Mouse (Mus musculus) urinary bladder, postnatal 36 days (tissue): ENCODE data around the gene Cant1.
"Not testable (repeated sequence)": the region's sequence is repeated elsewhere in the genome, so short reads cannot be mapped to it uniquely, and the experiment has no call there.

Experiments
- DNase-seq, 2 experiments: peaks; one replicate each; pipeline ENCODE4 v3.0.0; 2022; ENCODE audit warnings: low spot score in 2 of 2, mixed read lengths in 1 of 2

Gene Cant1

GRCm38 (mm10) chr11:118408051-118408740 lies 10.7 kb downstream of the Cant1 start:
- no peak for DNase-seq

GRCm38 (mm10) chr11:118407318-118407910 lies 11.5 kb downstream of the Cant1 start:
- DNase-seq = peak in 1 of 2 experiments; percentile 51

GRCm38 (mm10) chr11:118406521-118406920 lies 12.4 kb downstream of the Cant1 start:
- DNase-seq = peak in 1 of 2 experiments; percentile 1

DNA sequence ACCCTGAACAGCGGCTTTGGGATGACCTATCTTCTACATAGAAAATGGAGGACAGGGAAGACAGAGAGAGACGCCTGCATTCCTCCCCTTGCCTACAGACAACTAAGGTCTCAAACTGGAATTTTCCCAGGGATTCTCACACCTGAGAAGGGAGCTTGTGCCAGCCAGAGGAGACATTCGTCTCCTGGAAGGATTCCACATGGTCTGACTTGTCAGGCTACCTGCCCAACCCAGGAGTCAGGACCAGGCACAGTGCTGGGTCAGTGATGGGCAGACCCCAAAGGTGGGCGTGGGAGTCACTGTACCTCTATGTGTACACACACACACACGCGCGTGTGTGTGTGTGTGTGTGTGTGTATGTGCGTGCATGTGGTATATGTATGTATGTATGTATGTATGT lies 13.6 kb downstream of the Cant1 start:
- DNase-seq = no peak

GRCm38 (mm10) chr11:118403951-118404899 lies 14.7 kb downstream of the Cant1 start:
- DNase-seq = peak in 1 of 2 experiments; percentile 35

GRCm38 (mm10) chr11:118403183-118403582 lies 15.7 kb downstream of the Cant1 start:
- peak in 1 of 2 experiments; percentile 0 for DNase-seq

GRCm38 (mm10) chr11:118401760-118402280 lies 17.1 kb downstream of the Cant1 start, which contains the start of gene Lgals3bp:
Gene Lgals3bp (minus strand): TSS chr11:118402092.
- peak; percentile 57 to 78 for DNase-seq

GRCm38 (mm10) chr11:118401195-118401594 lies 17.7 kb downstream of the Cant1 start:
- peak in 1 of 2 experiments; percentile 1 for DNase-seq

DNA sequence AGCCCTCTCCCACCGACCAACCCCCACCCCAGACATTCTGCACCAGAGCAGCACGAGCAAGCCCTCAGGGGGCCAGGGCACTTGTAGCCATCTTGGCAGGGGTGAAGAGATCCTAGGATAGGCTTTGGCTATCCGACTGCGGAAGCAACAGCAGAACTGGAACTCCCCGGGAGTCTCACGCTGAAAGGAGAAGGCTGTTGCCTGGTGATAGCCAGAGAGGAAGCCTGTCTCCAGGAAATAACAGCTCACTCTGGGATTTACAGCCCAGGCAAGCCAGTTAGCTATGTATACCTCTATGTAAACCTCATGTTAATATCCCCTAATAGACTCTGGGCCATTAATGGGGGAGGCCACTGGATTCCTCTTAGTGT lies 18.3 kb downstream of the Cant1 start:
- peak in 1 of 2 experiments; percentile 19 for DNase-seq

- DNase-seq = peak in 1 of 2 experiments; percentile 0
Observed at GRCm38 (mm10) chr11:118399891-118400565, 18.9 kb downstream of the Cant1 start.

DNA sequence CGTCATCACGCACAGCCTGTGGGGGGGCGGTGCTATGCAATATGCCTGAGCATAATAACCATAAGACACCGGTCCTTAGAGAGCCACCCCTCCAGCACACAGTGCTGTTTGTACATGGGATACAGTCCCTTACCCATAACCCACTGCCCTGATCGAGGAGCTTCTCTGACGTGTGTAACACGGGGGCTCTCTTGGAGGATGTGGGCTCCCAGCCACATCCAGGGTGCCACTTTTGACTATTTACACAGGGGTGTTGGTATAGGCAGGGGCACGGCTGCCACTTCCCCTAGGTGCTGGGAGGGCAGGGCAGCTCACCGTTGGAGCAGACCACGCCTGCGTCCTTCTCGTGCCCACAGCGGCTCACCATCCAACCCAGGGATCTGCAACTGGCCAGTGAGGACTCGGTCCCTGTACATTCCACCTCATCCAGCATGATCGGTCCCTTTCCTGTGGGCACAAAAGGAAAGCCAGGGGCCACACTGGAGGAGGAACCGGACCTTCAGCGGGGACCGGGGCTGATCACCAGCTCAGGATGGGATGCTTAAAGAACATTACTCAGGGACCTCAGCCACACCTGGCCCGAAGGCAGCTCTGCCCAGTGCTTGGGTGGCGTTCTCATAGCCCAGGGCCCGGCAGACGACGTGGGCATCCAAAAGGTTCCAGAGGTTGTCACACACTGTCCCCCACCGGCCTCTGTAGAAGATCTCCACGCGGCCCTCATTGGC lies 20.9 kb downstream of the Cant1 start:
- DNase-seq = peak in 1 of 2 experiments; percentile 1

- DNase-seq = peak in 1 of 2 experiments; percentile 0
Observed at GRCm38 (mm10) chr11:118394538-118394937, 24.3 kb downstream of the Cant1 start.

DNA sequence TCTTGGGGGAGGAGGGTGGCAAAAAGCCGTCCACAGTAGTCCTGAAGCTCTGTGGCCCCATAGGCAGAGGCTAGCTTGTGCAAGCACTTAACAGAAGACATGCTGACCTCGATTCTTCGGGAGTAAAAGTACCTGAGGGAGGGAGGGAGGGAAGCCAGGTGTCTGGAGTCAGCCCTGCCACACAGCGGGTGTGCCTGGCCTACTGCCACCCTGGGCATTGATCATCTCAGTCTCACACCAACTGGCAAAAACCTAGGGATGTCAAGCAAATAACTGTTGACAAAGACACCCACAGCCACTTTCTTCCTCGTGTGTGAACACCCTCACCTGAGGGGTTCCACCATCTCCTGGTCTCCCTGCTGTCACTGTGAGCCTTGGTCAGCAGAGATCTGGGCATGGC lies 24.9 kb downstream of the Cant1 start:
- no peak for DNase-seq

GRCm38 (mm10) chr11:118387816-118388215 lies 31.1 kb downstream of the Cant1 start:
- DNase-seq = not testable (repeated sequence)

DNA sequence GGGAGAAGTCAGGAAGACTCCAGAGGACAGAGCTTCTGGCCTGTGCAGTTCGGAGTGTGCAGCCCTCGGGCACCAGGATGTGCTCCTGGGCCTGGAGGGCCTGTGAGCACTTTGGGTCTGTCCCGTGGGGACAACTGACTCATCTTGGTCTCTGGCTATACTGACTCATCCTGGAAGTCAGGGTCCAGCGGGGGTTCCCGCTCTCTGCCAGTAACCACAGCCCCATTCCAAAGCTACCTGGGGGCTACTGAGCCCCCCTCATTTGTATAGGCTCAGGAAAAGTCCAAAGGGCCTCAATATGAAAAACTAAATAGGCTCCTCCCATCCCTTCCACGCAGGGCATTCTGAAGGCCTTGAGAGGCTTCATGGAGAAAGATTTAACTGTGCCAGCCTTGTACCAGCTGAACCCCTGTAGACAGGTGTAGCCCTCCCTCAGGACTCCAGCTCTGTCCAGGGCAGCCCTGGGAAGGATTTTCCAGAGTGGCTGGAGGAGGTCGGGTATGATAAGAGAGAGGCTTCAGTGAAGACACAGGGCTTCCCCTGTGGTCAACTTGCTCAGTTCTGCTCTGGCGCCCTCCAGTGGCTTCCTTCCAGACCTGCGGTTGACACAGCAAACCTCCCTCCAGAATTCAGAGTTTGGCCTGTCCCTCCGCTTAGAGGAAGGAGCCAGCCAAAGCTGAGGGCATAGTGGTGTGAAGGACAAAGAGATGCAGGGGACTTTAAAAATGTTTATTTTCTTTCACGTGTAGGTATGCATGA lies 39.5 kb downstream of the Cant1 start:
- peak; percentile 78 to 87 for DNase-seq

DNA sequence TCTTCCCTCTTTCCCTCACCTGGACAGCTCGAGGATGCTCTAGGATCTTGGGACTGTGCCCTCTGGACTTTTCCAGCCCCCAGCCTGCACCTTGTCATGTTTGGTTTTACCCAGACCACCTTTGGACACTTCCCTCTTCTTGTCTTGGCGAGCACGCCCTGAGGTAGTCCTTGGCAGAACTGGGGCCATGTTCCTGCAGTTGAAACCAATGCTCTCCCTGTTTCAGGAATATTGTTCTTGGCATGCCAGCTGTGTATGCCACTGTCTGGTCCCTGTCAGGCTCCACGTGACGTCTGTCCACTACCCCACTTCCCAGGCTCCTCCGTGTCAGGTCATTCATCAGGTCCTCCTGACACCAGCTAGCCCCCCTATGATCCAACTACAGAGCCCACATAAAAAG lies 40.2 kb downstream of the Cant1 start:
- no peak for DNase-seq

DNA sequence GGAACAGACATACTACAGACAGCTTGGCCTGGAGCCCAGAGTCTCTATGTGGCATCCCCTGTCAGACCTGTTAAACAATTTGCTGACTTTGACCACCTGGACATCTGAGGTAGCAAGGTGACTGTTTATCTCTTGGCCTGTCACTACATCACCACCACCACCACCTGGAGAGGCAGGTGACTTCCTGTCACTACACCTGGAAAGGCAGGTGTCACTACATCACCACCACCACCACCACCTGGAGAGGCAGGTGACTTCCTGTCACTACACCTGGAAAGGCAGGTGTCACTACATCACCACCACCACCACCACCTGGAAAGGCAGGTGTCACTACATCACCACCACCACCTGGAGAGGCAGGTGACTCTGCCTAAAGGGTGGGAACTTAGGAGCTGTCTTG lies 42.6 kb downstream of the Cant1 start:
- DNase-seq = not testable (repeated sequence)

DNA sequence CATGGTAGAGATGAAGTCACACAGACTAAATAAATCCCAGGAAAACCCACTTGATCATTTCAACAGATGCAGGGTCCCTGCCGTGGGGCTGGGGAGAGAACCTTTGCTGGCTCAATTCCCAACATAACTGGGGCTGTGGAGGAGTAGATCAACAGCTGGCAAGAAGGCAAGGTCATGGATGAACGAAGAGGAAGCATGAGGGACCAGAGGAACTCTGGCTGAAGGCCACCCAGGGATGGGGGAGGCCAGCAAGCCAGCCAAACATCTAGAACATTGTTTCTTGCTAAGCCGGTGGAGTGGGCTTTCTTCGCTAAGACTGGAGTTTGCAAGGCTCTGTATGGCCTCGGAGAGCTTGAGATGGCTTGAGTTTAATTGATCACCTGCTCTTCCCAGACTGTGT lies 43.0 kb downstream of the Cant1 start:
- DNase-seq = no peak

- DNase-seq = no peak
Observed at GRCm38 (mm10) chr11:118375461-118375860, 43.4 kb downstream of the Cant1 start.

- DNase-seq = no peak
Observed at GRCm38 (mm10) chr11:118375006-118375405, 43.9 kb downstream of the Cant1 start.
